Mouse (Mus musculus) right cerebral cortex, postnatal 36 days (tissue): ENCODE data around the gene Myzap.

Experiments
- DNase-seq, 2 experiments: peaks; one replicate each; pipeline ENCODE4 v3.0.0; 2022; ENCODE audit warnings: low spot score in 2 of 2, mixed read lengths in 1 of 2

Gene Myzap

DNA sequence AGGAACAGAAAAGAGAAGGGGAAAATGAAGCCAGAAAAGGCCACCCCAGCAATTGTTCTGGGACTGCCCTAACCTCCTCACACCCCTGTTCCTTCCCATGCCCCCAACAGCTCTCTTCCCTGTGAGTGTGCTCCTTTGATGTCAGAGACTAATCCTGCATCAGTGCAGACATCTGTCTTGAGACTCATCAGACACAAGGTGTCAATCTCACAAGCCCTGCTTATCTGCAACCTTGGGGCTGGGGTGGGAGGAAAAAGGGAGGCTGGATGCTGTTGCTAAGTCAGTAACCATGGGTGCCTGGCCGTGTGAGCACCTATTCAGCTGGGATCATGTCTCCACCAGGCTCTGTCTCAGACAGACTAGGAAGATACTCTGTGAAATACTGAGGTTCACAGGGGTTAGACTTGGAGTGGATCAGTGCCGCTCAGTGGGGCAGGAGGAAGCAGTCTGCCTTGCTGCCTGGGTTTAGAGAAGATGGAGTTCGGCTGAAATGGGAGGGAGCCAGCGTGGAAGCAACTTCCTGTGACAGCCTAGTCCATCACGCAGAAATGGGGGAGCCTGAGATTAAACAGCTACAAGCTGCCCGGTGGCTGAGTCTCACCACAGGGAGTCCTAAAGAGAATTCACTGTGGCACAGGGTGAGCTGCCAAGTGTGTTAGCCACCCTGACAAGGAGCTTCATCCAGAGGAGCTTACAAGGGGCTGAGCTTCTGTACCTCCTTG lies 12.9 kb upstream of the Myzap start:
- no peak for DNase-seq

DNA sequence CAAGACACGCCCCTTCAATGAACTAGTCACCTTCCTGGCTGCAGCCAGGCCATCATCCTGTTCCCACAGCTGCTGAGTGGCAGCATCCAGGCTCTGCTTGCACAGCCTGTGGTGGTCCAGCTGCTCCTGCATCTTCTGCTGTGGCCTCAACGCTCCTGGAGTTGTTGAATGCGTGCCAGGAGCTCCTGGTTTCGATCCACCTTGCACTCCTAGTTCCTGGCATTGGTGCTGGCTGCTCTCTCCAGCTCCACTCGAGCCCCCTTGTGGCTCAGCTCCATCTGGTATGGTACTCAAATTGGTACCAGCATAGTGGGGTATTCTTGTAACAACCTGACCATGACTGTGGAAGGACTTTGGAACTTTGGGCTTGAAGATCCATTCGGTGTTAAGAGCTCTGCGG lies 7.7 kb upstream of the Myzap start:
- DNase-seq: no peak

DNA sequence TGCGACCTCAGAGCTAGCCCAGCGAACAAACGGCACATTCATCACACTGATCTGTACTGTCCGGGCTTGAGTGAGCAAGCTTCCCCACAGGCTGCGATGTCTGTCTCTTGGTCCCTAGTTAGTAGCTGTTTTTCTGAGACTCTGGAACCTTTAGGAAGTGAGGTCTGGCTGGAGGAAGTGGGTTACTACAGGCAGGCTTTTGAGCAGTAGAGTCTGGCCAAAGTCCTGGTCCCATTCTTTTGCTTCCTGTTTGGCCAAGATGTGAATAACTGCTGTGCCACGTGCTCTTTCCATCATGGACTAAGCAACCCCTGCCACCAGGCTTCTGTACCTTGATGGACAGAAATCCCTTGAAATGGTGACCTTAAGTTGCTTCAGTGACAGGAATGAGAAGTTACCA lies 4.7 kb upstream of the Myzap start:
- no peak for DNase-seq

DNA sequence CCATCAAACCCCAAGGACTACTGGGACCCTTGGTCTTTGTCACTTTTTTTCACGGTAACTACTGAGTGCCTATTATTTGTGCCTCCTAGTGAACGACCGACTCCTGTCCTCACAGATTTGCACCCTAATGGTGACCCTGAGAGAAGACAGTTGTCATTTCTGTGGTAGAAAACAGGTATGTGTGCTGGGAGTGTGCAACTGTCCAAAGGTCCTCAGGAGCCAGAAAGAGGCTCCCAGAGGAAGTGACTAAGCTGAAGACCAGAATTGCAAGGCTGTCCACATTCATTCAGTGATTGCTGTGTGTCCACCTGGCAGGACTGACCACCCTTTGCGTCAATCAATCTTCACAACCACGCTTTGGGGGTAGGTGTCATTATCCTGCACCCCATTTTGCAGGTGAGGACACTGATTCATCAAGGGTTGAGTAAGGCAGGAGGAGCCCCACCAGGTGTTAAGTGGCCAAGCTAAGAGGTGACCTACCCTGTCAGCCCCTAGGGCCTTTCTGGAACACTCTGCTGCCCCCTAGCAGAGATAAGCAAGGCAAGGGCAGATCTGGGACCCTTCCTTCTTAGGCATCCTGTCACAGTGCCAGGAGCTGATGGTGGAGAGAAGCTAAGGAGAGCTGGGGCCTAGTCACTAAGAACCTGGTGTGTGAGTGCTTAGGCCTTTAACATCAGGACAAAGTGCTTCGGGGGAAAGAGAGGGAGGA lies 571 bp upstream of the Myzap start:
- DNase-seq: no peak

DNA sequence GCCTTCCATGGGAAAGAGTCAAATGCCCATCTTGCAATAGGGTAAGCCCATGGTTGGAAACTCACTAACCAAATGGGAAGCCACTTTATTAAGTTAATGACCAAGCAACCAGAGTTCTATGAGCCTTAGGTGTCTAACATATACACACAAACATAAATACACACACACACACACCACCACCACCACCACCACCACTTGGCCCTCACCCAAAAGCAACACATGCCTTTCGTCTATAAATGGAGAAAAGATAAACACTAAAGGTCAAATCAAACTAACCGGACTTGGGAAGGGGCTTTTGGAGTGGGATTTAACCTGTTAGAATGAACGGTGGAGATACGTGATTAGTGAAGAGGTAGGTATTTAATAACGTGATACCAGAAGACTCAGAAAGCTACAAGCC lies 1.1 kb downstream of the Myzap start:
- DNase-seq: no peak

DNA sequence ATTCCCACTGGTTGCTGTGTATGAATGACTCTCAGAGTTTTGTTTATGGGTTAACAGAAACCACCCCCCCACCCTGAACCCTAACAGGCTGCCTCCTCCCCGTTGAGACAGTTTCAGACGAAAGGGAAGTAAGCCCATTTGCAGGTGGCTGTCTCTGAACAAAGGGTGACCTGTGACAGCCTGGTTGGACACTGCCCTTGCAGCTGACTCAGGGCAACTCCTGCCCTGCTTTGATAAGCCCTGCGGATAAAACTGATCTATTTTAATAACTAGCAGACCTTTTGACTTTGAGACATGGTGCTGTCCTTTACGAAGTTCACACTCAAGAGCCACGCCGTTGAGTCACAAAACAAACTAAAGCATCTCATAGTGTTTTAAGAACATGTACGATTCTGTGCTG lies 2.4 kb downstream of the Myzap start:
- no peak for DNase-seq

DNA sequence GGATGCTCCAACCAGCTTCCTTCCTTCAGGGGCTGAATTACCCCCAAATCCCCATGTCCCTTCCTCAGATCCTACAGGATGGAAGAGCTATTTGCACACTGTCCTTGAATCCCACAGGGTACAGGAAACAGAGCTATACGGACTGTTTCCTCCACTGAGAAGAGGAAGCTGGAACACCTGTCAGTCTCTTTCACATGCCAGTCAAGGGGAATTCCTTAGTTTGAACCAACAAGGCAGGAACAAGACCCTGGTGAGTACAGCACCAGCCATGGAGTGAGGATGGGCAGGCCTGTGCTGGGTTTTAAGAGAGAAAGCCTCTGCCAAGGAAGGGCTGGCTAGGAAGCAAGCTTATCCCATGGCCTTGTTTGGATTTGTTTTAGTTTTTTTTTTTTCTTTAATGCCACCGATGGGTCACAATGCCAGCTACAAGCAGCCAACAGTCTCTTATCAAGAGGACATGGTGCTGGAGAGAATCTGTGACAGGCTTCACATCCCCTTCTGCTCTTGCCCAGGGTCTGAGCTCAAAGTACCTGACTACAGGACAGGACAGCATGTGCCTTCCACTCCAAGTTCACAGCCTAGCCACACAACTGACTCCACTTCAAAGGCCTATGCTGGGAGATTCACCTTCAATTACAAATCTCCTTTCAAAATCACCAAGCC lies 3.1 kb downstream of the Myzap start:
- no peak for DNase-seq

DNA sequence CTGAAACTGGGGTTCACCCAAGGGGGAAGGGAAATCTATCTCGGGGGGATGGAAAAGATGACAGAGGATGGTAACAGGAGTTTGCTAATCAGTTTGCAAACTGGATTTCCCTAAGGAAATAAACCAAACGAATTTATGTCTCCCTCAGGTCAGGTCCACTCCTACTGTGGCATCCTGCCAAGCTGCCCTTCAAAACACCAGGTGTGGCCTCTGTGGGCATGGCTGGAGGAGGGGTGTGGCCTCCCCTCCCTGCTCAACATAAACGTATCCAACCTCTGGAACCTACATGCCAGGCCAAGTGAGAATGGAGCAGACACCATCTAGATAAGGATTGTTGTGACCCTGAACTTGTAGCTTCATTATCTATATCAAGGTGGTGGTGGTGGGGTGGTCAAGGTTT lies 5.8 kb downstream of the Myzap start:
- no peak for DNase-seq

DNA sequence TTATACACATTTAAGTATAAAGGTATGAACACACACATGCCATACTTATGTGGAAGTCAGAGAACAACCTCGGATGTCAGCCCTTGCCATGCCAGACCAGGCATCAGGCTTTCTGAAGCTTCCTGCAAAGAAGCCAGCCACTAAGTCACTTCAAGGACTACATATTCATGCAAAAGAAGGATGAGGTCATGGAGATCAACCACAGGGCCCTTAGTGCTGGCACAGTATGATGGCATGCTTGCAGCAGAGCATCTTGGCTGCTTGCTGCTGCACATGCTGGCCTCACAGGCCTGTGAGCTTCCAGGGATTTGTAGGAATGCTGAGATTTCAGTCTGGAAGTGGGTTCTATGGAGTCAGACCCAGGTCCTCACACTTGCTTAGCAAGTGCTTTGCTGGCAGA lies 9.4 kb downstream of the Myzap start:
- DNase-seq: no peak

DNA sequence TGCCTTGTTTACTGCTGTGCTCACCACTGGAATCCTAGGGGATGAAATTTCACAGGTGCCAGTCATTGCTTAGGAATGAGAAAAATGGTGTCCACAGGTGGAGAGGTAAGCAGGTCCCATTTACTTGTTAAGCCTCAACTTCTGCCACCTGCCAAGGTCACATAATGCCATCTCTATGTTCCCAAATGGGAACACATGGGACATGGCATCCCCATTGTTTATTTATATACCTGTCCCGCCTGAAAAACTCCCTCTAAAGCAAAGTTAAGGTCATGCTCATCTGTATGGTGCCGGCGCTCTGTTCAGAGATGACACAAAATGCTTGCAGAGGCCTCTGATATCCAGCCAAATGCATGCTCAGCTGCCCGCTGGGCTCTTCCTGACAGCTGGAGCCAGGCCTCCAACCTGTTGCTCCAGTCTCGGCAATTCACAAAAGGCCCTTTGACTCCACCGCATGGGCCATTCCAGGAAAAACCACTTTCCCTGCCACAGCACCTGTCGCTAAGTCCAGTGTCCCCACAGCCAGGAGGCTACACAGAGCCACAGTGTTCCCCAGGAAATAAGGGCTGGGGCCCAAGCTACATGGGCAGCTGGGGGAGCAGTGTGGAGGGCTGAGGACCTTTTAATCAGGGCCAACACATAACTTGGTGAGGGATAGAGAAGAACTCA lies 13.1 kb downstream of the Myzap start:
- no peak for DNase-seq

DNA sequence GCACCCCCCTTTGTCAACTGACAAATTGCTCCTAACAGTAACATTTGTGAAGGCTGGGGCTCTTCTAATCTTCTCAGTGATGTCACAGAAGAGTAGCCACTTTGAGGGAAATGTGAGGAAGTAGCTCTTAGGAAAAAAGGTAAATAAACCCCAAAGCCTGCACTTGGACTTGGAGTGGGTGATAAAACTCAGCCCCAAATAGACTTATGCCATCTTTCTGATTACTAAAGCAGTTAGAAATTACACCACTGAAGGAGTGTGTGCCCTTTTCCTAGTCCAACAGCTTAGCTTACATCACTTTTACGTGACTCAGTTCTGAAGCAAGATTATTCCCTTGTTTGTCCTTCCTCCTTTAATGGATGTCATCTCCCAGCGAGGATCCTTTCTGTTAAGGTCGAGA lies 17.7 kb downstream of the Myzap start:
- DNase-seq: no peak

DNA sequence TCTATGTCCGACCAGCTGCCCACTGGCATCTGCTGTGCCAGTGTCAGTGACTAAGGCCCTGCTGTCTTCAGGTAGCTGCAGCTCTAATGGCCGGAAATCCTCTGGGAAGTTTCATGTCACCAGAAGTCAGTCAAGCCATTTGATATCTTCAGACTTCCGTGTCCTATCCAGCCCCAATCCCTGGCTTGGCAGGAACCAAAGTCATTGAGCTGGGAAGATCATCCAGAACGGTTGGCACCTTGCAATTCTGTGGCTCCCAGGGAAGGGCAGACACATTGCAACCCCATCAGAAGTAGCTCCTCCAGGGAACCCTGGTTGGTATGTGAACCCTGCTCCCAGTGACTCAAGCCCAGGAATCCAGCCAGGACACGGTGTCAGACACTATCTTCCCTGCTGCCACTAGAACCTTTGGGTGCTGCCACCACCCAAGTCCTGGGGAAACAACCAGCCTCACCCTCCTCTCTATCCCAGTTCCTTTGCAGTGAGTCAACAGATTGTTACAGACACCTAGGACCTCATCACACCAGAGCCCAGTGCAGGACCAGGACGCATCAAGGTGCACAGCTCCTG lies 18.3 kb downstream of the Myzap start:
- no peak for DNase-seq

DNA sequence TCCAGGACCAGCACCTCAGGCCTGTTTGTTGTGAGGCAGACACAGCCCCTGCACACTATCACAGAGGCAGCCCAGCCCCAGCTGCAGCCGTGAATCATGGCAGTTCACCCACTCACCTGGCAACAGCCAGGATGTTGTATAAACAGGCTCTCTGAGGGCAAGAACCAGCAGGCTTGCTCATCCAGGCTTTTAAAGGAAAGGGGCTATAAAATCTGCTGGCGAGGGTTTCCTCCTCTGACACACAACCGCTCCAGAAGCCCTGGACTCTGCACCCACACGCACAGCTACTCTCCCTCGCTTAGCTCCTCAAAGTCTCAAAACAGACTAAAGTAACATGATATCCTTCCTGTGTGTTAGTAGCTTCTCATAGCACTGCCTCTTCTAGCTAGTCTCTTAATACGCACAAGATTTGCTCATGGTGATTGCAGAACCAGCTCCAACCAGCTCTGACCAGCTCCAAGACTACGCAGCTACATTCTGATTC lies 21.0 kb downstream of the Myzap start:
- DNase-seq: peak in 1 of 2 experiments; percentile 12

DNA sequence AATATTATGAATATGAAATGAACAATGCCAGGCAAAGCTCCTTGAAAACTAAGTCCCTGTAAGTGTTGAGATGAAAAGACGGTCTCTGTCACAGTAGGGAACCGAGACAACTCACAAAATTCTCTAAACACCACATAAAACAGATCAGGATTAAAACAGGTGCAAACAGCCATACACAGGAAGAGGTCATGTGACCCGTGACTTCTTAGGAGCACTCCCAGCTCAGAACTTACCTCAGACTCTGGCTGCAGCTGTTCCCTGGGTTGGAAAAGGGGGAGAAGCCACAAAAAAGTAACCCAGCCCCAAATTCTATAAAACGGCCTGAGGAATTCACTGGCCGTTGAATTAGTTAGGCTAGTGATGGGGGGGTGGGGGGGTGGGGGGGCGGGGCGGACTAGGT lies 22.0 kb downstream of the Myzap start:
- no peak for DNase-seq

DNA sequence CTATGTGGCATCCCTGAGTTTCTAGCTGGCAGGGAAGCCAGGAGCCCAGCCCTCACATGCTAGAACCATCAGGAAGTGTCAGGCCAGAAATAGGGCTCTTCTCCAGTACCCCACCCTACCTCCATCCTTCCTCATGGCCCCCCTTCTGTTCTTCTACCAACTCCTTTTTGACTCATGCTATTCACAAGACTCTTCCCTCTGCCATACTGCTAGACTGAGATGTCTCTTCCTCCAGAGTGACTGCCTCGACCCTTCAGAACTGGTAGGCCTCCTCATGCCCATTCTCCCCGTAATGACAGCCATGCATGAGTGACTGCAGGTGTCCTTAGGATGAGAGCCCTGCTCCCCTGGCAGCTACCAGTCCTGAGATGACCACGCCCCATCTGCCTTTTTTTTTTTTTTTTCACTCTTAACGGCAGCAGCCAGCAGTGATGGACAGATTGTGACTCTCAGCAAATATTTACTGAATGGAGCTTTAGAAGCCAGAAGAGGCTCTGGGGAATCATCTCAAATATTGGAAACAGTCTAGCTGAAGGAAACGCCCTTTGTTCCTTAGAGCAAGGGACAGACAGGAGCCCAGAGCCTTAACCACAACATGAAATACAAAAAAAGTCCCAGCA lies 23.7 kb downstream of the Myzap start:
- DNase-seq: no peak

DNA sequence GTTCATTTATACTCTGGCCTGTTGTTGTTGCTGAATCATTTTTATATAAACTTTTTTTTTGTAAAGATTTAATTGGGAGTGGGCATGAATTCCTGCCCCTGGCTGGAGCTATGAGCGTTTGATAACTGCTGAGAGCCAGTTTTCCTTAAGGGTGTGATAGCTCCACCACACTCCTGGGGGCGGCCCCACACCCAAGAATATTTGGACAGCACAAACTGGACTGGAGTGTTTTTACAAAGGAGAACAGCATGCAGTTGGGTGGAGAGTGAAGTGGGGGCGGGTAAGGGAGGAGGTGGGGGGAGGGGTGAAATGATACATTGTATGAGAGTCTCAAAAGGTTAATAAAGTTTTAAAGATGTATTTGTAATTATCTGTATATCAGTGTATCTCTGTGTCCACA lies 24.8 kb downstream of the Myzap start:
- no peak for DNase-seq

DNA sequence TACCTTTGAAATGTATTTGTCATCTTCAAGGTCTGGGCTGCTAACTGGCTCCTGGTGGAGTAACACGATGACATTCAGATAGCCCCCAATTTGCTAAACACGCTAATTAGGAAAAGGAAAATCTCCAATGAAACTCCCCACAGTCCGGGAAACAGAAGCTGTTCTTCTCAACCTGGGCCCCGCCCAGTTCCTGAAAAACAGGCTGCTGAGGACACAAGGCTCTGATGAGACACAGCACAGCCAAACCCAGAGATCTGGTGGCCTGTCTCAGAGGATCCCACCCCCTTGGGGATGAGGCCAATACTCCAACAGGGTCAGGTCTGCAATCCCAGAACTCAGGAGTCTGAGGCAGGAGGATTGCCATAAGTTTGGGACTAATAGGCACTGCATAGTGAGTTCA lies 25.4 kb downstream of the Myzap start:
- DNase-seq: no peak

DNA sequence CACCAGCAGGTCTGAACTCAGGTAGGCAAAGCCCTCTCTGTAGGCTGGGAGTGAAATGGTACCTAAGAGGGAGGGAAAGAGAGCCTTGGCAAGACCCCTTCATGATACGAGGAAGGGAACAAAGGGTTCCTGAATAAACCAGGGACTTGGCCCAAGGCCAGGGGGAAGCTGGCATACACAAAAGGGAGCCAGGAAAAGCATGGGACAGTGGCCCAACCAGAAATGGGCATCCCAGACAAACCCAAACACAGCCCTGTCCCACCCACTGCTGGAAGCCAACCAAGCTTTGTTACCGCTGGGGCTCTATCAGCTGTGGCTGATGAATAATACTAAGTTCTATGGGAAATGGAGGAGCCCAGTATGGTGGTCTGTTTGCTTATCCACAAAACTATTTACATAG lies 34.4 kb downstream of the Myzap start:
- DNase-seq: no peak

DNA sequence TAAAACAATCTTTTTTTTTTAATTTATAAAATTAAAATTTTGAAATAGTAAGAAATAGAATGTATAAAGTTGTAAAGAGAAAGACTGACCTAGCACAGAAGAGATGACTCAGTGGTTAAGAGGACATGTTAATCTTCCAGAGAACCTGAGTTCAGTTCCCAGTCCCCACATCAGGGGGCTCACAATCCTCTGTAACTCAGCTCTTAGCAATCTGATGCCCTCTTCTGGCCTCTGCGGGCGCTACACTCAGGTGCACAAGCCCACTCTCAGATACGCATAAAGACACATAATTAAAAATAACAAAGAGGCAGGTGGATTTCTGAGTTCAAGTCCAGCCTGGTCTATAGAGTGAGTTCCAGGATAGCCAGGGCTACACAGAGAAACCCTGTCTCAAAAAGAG lies 38.2 kb downstream of the Myzap start:
- no peak for DNase-seq

DNA sequence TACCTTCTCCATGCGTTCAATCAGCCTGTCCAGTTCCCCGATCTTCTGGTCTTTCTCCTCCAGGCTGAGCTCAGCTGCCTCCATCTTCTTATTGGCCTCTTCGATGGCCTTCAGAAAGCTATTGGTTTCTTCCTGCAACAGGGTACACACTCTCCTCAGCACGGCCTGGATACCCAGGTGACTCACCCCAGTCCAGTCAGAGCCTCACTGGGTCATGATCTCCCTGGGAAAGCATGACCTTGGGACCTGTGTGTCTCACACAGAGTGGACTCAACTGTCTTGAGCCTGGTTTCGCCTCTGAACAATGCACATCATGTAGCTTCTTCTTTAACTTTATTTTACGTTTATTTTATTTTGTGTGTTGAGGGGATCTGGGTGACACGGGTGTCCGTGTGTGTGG lies 42.0 kb downstream of the Myzap start:
- DNase-seq: no peak

DNA sequence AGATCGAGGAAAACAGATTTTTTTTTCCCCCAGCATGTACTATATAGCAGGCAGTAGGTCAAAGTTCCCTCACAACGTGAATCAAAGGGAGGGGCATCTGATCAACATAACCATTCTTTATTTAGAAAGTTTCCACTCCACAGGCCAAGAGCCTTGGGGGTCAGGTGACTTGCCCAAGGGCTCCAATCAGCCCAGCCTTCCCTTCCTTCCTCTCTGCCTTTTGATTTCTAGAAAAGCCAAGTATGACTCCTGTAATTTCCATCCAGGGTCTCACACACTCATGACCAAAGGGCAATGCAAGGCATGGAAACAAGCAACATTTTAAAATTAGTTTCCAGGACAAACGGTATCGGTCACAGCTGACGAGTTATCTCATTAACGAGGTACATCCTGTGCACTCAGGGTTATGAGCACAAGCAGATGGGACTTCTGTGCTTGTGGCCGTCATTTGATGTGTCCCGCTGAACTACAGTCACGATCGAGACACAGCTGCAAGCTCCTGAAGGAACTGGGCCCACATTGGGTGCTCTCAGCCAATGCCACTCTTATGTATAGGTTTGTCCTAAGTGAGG lies 44.4 kb downstream of the Myzap start:
- no peak for DNase-seq
